Mouse (Mus musculus) olfactory bulb, adult 2 months (tissue): Measurements from ENCODE around the gene Scyl1.

ENCODE experiments used
- CTCF ChIP-seq: fragments of 200-500 bp; IDR thresholded peaks from 2 replicates; pipeline ENCODE4 v1.5.1; 2012; ENCODE audit warnings: low read depth, mild to moderate bottlenecking, low read length, moderate library complexity; ENCODE audit not compliant: insufficient read depth
- POLR2A ChIP-seq: fragments of 200-500 bp; IDR thresholded peaks from 2 replicates; pipeline ENCODE4 v1.6.1; 2012; ENCODE audit warnings: mild to moderate bottlenecking, low read depth, low read length, moderate library complexity; ENCODE audit not compliant: insufficient read depth

GRCm38 (mm10) chr19:5795668-5796572 lies 24.7 kb upstream of the Scyl1 start:
- TF ChIP-seq POLR2A (no peak), CTCF (no peak)
